Mouse (Mus musculus) G1E (cell line): ENCODE data around the gene Auts2. TPM values are rescaled to one million over a fixed set of nuclear protein-coding genes. Genes with fewer than 3 reads are reported as not detected.

Source experiments
- ATAC-seq: 2 replicates; pipeline ENCODE4 v1.8.0; 2016; ENCODE audit warnings: mild to moderate bottlenecking; ENCODE audit not compliant: insufficient number of reproducible peaks, poor library complexity, low FRiP score, severe bottlenecking; ENCODE audit errors: extremely low read depth
- DNase-seq: peaks from one replicate; pipeline ENCODE4 v3.0.0; 2012; ENCODE audit warnings: low spot score
- H3K27me3 ChIP-seq: 2 replicates; pipeline ENCODE4 v1.6.1; 2012; ENCODE audit warnings: mild to moderate bottlenecking, low read length, inconsistent platforms; ENCODE audit not compliant: insufficient read depth
- H3K36me3 ChIP-seq: replicated peaks from 2 replicates; pipeline ENCODE3; 2012; ENCODE audit warnings: mild to moderate bottlenecking, inconsistent platforms
- H3K4me1 ChIP-seq: 2 replicates; pipeline ENCODE4 v1.6.1; 2012; ENCODE audit warnings: low read depth, low read length, inconsistent platforms, mixed read lengths; ENCODE audit not compliant: insufficient read depth
- H3K4me3 ChIP-seq: 2 replicates; pipeline ENCODE4 v1.5.1; 2012; ENCODE audit warnings: low read depth, mild to moderate bottlenecking, inconsistent platforms, low read length, moderate library complexity, mixed read lengths
- H3K9me3 ChIP-seq: replicated peaks from 2 replicates; pipeline ENCODE4 v1.6.1; 2012; ENCODE audit warnings: inconsistent platforms
- CTCF ChIP-seq: IDR thresholded peaks from 2 replicates; pipeline ENCODE4 v1.5.1; 2012; ENCODE audit warnings: low read depth, low read length, inconsistent platforms, mixed read lengths
- GATA1 ChIP-seq: IDR thresholded peaks from 2 replicates; pipeline ENCODE4 v1.6.1; 2012; ENCODE audit warnings: borderline replicate concordance, low read length, inconsistent platforms, mixed read lengths
- GATA2 ChIP-seq: IDR thresholded peaks from 2 replicates; pipeline ENCODE4 v1.6.1; 2012; ENCODE audit warnings: low read depth, low read length, inconsistent platforms, borderline replicate concordance
- POLR2AphosphoS5 ChIP-seq: IDR thresholded peaks from 2 replicates; pipeline ENCODE4 v1.6.1; 2012; ENCODE audit warnings: low read depth, low read length, inconsistent platforms; ENCODE audit not compliant: insufficient replicate concordance
- TAL1 ChIP-seq: conservative IDR thresholded peaks from 2 replicates; pipeline ENCODE4 v1.6.1; 2012; ENCODE audit warnings: low read depth, low read length, inconsistent platforms, mixed read lengths
- polyA plus RNA-seq: library from polyadenylated mRNA; stranded (reverse); fragments of >175 nt; gene quantifications from 2 replicates; pipeline ENCODE4 v1.2.3, GENCODE M21; 2012
- total RNA-seq, 2 experiments: library from RNA; stranded (forward) in 1 of 2; stranded (reverse) in 1 of 2; fragments of 200-1000 nt in 1 of 2; fragments of >200 nt in 1 of 2; fragmentation: Nextera tagmentation in 1 of 2; gene quantifications; 2 replicates each; pipeline ENCODE4 v1.2.3; 2014 to 2017

Auts2 gene
- total and polyA plus RNA-seq, 3 experiments: 0.09 to 1.3 (median 0.90) TPM

DNA sequence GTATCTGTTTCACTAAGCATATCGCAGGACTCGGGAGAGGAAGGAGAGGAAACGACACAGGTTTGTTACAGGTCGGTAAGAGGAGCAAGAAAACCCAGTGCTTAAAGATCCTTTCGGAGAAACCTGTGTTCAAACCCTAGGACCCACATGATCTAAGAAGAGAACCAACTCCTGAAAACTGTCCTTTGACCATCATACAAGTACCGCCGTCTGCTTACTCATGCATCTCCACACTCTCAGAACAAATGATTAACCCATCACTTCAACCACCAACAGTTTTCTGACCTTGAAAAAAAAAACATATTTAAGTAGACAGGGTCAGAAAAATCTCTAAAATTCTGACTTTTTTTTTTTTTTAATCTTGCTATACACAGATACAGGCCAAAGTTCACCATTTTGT lies 908.4 kb downstream of the Auts2 start:
- Histone ChIP-seq H3K27me3 (no peaks in the 10 kb centered on the region), H3K9me3 (peaks cover 50% of the 10 kb centered on the region), H3K36me3 (no peaks in the 10 kb centered on the region), H3K4me3 (no peak overlapping the region), H3K4me1 (no peaks in the 10 kb centered on the region)
- ATAC-seq (no peak), DNase-seq (no peak)
- TF ChIP-seq POLR2AphosphoS5 (no peak), CTCF (no peak), GATA2 (no peak), GATA1 (no peak), TAL1 (no peak)

DNA sequence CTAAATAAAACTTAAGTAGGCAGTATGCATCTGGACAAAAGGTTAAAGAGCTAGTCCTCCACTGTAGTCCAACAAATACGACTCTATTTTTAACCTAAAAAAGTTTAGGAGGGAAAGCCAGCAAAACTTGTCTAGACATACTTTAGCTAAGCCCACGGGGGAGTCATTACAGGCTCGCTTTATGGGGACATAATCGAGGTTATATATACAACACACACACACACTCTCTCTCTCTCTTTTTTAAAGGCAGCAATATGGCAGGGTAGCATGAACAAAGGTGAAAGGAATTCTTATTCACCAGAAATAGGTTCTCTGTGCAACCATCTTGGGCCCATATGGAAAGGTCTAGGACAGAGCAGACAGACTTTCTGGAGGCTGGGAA lies 911.2 kb downstream of the Auts2 start:
- TF ChIP-seq CTCF: no peak
- no peak for TF ChIP-seq GATA1
- no peak for TF ChIP-seq TAL1
- TF ChIP-seq GATA2: no peak
- TF ChIP-seq POLR2AphosphoS5: no peak
- Histone ChIP-seq H3K4me3 (no peak overlapping the region), H3K36me3 (no peaks in the 10 kb centered on the region), H3K27me3 (no peaks in the 10 kb centered on the region), H3K4me1 (no peaks in the 10 kb centered on the region), H3K9me3 (peaks cover 69% of the 10 kb centered on the region)
- DNase-seq: no peak
- no peak for ATAC-seq

DNA sequence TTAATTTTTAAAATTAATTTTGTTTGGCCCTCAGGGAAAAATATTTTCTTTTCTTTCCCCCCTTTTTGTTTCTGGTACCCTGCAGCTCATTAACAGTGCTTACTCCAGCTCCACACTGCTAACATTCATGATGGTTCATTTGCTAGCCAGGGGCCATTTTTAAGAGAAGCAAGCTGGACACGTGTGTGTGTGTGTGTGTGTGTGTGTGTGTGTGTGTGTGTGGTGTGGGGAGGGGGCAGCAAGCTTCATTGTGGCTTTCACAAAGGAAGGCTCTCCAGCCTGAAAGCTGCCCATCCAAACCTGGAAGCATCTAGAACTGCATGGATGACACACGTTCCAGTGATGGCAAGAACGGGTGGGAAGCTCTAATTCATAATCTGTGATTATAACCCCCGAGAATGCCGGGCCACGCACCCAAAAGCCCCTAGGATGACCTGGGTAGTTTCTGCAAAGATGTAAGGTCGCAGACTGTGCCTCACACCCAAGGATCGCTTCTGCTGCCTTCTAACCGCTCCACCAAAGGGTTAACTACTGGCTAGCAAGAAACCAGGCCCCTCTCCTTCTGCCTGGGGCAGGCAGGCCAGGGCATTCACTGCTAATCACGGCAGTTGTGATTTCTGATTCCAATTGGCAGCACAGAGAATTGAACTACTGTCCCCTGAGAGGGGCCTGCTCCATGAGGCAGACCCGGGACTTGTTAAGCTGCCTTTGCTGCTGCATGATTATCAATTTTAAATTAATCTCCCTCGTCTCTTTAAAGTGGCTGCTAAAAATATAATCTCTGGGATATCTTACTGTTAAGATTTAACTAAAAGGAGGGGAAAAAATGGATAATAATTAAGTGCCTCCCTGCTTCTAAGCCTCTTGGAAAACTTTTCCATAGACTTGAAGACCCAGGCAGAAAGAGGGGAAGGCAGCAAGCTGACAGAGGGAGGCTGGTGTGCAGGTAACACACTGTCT lies 911.8 kb downstream of the Auts2 start:
- H3K27me3 ChIP-seq: no peaks in the 10 kb centered on the region
- no peak for TF ChIP-seq TAL1
- no peak for TF ChIP-seq GATA1
- no peak for TF ChIP-seq POLR2AphosphoS5
- no peak for TF ChIP-seq GATA2
- TF ChIP-seq CTCF: no peak
- H3K36me3 ChIP-seq: no peaks in the 10 kb centered on the region
- H3K9me3 ChIP-seq: peaks cover 71% of the 10 kb centered on the region
- no peak for ATAC-seq
- H3K4me3 ChIP-seq: no peak overlapping the region
- DNase-seq: no peak
- no peaks in the 10 kb centered on the region for H3K4me1 ChIP-seq

DNA sequence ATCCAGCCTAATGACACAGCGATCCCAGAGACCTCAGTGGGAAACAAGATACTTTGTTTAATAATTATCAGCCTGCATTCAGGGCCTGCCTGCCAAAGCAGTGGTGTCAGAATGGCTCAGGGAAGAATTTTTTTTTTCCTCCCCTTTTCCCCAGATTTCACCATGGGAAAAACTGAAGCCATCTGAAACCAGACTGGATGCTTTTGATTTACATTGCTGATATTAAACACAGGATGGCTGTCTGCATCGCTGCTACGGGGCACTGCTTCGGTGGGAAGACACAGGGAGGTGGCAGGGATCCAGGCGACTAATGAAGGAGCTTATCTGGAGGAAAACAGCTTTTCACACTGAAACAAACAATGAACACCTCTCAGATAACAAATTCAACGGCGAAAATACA lies 912.6 kb downstream of the Auts2 start:
- H3K4me3 ChIP-seq: no peak overlapping the region
- peaks cover 73% of the 10 kb centered on the region for H3K9me3 ChIP-seq
- DNase-seq (no peak), ATAC-seq (no peak)
- H3K36me3 ChIP-seq: no peaks in the 10 kb centered on the region
- no peaks in the 10 kb centered on the region for H3K4me1 ChIP-seq
- TF ChIP-seq TAL1: no peak
- no peak for TF ChIP-seq POLR2AphosphoS5
- TF ChIP-seq GATA2: no peak
- TF ChIP-seq CTCF: no peak
- TF ChIP-seq GATA1: no peak
- no peaks in the 10 kb centered on the region for H3K27me3 ChIP-seq

DNA sequence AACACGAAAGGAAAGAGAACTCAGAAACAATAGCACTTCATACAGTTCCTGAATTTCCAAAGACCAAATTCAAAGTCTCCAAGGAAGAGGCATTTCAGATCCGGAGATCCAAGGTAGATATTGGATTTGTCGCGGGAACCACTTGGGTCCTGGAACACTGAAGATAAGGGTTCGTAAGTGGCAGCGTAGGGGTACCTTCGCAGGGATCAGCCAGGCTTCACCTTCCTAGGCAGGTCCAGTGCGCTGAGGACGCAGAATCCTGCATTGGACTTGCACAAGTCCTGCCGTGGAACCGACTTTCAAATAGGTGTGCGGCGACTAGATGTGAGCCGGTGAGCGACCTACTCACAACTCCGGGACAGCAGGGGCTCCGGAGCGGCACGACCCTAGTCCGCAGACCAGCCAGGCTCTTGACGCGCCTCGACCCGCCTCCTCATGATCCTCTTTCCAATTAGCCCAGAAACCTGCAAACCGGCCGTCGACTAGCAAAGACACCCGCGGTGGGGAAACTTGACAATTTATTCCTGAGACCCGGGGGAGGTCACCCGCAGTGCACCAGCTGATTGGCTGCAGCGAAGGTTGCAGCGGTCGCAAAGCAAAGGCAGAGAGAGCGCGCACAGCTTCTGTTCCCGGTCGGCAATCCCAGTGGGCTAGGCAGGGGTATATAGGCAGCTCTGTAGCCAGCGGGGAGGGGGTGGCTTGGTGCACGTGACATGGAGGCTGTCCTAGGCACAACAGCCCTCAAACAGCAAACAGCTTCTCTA lies 926.8 kb downstream of the Auts2 start:
- no peaks in the 10 kb centered on the region for H3K4me1 ChIP-seq
- no peak overlapping the region; the same call in 1 of the 2 replicates for H3K4me3 ChIP-seq
- TF ChIP-seq TAL1 (no peak), POLR2AphosphoS5 (no peak), GATA1 (no peak), GATA2 (no peak), CTCF (no peak)
- H3K36me3 ChIP-seq: no peaks in the 10 kb centered on the region
- H3K27me3 ChIP-seq: no peaks in the 10 kb centered on the region
- peaks cover 70% of the 10 kb centered on the region for H3K9me3 ChIP-seq
- DNase-seq (no peak), ATAC-seq (no peak)

DNA sequence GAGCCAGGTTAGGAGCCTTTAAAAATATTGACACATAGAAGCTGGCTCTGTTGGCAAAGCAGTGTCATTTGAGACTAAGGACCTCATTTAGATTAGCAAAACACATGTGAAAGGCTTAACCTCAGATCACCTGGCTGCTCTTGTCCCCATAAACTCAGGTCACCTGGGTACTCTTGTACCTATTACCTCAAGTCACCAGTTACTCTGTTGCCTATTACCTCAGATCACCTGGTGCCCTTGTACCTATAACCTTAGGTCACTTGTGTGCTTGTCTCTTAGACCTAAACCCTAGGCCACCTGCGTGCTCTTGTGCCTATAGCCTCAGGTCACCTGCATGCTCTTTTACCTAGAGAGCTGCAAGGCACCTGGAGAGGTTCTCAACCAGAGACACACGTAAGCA lies 928.9 kb downstream of the Auts2 start:
- Histone ChIP-seq H3K4me1 (no peaks in the 10 kb centered on the region), H3K36me3 (no peaks in the 10 kb centered on the region), H3K27me3 (no peaks in the 10 kb centered on the region), H3K9me3 (peaks cover 79% of the 10 kb centered on the region), H3K4me3 (no peak overlapping the region)
- no peak for DNase-seq
- TF ChIP-seq CTCF (no peak), GATA1 (no peak), TAL1 (no peak), GATA2 (no peak), POLR2AphosphoS5 (no peak)
- ATAC-seq: no peak
